Mouse (Mus musculus): ENCODE measurements at regions not wholly inside any gene's neighbourhood (a gene's known extent, or its start where the extent isn't known, plus 50 kb on each side); places are given as distances from the start of the nearest gene placed in this dataset.

- no peak for DNase-seq
Observed at GRCm38 (mm10) chr4:82089657-82090056, 615.9 kb downstream of the Nfib start.

- no peak for DNase-seq
Observed at GRCm38 (mm10) chr4:82083519-82083918, 622.0 kb downstream of the Nfib start.

DNA sequence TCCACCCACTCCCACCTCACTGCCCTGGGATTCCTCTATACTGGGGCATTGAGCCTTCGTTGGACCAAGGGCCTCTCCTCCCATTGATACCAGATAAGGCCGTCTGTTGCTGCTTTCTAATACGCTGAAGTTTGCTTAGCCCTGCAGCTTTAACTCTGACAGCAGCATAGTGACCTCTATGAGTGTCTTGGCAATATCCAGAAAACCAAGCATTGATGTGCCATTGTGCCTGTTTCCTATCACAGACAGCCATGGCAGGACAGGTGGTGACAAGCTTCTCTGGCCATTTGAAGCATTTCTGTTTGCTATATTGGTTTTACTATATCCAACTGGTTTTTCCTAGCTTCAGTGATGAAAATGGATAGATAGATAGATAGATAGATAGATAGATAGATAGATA, 625.4 kb upstream of the Mpdz start:
- DNase-seq, result no peak

- no peak for DNase-seq
Observed at GRCm38 (mm10) chr4:82065641-82066358, 623.2 kb upstream of the Mpdz start.

GRCm38 (mm10) chr4:82062726-82063125, 620.1 kb upstream of the Mpdz start:
- DNase-seq, result no peak

GRCm38 (mm10) chr4:82056671-82057070, 614.1 kb upstream of the Mpdz start:
- no peak for DNase-seq

DNA sequence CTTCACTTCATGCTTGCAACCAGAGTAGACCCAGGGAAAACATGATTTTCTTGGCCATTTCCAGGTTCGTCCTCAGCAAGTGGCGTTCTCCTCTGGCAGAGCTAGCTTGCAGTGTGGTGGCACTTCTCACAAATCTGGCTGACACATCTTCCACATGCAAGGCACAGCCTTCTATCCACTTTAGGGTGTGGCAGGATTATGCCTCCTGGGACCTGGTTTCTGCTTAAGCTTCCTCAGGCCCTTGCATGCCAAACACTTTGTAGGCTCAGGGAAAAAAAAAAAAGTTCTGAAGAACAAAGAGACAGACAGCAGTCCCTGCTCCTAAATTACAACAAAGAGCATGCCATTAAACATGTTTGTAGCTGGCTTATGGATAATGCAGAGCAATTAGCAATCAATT, 605.6 kb upstream of the Mpdz start:
- no peak for DNase-seq

- no peak for DNase-seq
Observed at GRCm38 (mm10) chr4:82037473-82037872, 594.9 kb upstream of the Mpdz start.

DNA sequence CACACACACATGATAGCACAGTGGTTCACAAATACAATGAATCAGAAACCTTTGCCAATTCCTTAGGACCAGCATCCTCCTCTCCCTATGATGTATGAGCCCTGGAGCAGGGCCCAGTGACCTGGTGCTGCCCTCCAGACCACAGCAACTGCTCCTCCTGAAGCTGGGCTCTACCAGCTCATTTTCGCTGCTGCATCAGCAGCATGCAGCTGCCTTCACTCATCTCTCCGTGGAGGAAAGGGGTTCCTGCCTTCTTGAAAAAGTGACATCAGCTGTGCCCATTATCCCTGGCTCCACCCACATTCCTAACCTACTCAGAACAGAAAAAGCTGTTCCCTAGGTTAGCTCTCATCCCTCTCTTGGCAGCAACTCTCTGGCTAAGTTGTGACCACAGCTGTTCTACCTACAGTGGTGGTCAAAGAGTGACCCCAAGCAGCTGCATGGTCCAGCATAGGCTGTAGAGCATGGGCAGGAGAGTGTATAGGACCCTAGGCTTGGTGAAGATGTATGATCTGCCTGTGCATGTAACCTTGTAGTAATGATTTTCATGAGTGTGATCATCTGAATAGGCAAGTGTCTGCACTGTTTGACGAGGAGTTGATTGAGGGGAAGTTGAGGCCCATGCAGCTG, 592.6 kb upstream of the Mpdz start:
- DNase-seq, result peak; percentile 21

DNA sequence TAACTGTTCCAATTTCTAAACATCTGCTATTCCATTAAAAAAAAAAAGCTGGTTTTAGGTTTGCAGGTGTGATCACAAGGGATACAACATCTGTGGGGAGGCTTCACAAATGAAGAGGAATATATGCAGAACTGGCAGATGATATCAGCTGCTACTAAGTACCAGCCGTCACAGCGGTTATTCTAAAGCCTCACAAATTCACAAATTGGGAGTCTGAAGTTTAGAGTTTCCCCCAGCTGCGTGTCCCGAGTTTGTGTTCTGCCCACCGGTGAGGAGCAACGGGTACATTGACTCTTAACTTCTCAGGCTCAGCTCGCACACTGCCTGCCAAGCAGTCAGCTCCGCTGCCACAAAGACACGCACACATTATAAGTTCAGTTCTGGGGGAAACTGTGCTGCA, 586.6 kb upstream of the Mpdz start:
- no peak for DNase-seq

DNA sequence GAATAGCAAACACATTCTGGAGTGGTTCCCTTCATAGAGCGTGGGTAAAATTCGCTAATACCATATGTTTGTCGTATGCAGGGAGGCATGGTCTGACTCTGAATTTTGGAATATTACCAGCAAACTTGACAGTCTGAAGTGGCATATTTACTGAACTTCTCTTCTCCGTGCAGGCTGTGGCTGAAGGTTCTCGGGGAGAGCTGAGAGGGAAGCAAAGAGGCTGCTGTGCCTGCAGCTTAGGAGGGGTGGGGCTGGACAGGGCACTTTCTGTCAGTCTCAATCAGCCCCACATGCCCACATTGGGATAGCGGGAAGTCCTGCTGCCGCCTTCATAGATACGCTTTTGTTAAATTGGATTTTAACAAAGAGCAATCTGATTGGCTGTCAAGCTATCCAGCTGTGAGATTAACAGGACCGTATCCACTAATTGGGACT, 584.8 kb upstream of the Mpdz start:
- DNase-seq, result no peak

DNA sequence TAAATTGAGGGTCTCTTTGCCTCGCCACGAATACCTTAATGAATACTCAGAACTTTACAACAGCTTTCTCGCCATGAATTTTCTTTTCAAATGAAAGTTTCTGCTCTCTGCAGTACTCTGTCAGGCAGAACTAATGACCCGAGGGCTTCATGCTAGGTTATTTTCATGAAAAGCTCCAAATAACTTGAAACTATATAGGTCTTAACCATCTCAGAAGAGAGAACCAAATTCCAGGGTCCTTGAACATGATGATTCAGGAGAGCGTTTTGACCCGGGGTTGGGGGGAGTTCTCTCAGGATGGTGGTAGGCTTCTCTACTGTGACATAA, 558.8 kb upstream of the Mpdz start:
- DNase-seq, result no peak

GRCm38 (mm10) chr4:82000590-82001405, 558.2 kb upstream of the Mpdz start:
- DNase-seq, result no peak

GRCm38 (mm10) chr4:81999654-82000314, 557.2 kb upstream of the Mpdz start:
- DNase-seq, result no peak

DNA sequence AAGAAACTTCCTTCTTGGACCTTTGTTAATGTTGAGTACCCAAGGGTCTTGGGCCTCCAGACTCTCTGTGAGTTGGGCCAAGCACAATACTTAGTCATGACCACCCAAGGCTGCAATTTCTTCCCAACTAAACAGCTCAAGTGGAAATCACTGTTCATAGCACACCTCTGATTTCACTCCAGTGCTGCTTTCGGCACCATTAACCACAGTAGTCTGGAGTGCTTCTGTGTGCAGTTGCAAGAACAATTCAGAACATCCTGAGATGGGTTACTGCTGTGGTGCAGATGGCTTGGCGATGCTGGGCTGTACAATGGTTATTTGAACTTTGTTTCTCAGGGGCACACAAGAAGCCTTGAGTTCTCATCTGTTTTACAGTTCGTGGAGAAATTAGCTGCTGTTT, 556.5 kb upstream of the Mpdz start:
- DNase-seq, result no peak

- no peak for DNase-seq
Observed at GRCm38 (mm10) chr4:81996445-81996844, 553.8 kb upstream of the Mpdz start.

DNA sequence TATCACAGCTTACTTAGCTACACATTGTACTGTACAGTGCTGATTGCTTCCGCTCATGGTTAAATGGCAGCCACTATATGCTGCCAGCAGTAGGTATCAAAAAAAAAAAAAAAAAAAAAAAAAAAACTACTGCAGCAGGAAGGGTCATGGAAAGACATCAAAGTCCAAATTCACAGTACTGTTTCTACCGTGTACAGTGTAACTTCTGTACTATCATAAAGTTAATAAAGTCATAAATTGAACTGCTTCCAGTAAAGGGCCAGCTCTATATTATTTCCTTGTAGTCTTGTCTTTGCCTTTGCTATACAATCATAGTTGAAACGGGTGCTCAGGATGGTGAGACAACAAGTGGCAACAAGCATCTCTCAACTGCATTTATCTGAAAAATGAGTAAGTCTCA, 552.6 kb upstream of the Mpdz start:
- DNase-seq, result no peak

- no peak for DNase-seq
Observed at GRCm38 (mm10) chr4:81988796-81989195, 546.2 kb upstream of the Mpdz start.

DNA sequence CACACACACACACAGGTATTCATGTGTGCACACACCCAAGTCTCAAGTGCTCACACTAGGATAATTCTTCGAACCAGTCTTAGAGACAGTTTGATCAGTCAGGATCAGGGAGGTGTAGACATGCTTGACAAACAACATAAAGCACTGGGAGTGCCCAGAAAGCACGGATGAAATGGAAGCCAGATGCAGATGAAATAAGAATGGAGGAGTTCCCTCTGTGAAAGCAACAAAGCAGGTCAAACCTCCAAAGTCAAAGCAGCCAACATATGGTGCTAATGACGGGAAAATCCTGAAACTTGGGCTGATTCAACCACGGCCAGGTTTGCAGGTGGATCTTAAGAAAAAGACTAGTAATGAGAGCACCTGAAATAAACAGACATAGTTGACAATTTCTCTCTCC, 544.0 kb upstream of the Mpdz start:
- DNase-seq, result no peak

DNA sequence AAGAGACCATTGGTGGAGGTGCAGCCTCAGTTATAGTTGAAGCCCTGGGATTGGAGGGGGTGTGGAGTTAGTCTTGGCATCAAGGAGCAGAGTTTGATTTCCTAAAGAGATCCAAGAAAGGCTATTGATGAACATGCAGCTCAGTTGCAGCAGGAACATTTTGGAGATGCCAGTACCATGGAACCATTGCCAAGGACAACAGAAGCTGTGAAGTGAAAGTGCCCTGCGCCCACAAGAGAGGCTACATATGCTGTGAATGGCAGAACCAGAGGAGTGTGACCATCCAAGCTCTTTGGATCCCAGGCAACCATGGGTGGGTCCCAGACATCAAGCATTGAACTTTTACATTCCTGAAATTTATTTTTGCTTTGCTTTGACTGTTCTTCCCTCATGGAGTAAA, 539.2 kb upstream of the Mpdz start:
- no peak for DNase-seq

- DNase-seq, result peak; percentile 10
Observed at GRCm38 (mm10) chr4:81970472-81970871, 527.9 kb upstream of the Mpdz start.

DNA sequence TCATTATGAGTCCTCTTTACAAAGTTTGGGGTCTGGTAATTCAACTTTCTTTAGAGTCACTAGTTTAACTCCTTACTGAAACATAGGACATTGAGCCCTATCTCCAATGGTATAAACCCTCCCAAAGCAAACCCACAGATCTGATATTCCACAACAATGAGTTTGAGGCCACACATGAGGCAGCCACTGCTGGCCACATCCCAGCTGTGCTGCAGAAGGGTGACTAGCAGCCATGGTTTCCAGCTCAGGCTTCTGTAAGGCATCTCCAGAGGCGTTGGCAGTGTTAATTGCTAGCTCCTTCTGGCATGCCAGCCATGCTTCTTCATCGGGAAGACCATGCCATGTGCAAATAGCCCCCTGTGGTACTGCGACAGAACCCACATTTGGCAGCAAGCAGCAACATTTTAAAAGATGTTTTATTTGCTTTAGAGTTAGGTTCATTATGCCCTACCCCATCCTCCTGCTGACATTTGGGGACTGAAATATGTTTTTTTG, 527.1 kb upstream of the Mpdz start:
- DNase-seq, result no peak

Data from adrenal gland, postnatal 14 days (tissue).